Mouse (Mus musculus) midbrain, embryonic 14.5 days (tissue): Measurements from ENCODE around the gene Sema6d. TPM values are rescaled to one million over a fixed set of nuclear protein-coding genes. Genes with fewer than 3 reads are reported as not detected.
A peak's percentile ranks its signal among the peaks of the same experiment; 100 is the strongest.

ENCODE experiments used
- ATAC-seq: fragments of 200-750 bp; cut with Nextera tagmentation; 2 replicates; pipeline ENCODE4 v1.8.0; 2017; ENCODE audit warnings: moderate number of reproducible peaks, moderate library complexity; ENCODE audit not compliant: low FRiP score, low TSS enrichment
- DNase-seq: peaks from one replicate; pipeline ENCODE4 v3.0.0-alpha.2; 2015
- H3K27ac ChIP-seq: fragments of 300-500 bp; sonication (generic); replicated peaks from 2 replicates; pipeline ENCODE4 v1.5.1; 2014; ENCODE audit warnings: mild to moderate bottlenecking, low read depth, low read length, moderate library complexity
- H3K27me3 ChIP-seq: fragments of 300-500 bp; sonication (generic); 2 replicates; pipeline ENCODE4 v1.6.1; 2014; ENCODE audit warnings: low read length, control low read depth, mixed read lengths; ENCODE audit not compliant: control insufficient read depth, insufficient read depth
- H3K36me3 ChIP-seq: fragments of 300-500 bp; sonication (generic); 2 replicates; pipeline ENCODE4 v1.6.1; 2014; ENCODE audit warnings: low read length, control low read depth; ENCODE audit not compliant: control insufficient read depth, insufficient read depth
- H3K4me1 ChIP-seq: fragments of 300-500 bp; sonication (generic); 2 replicates; pipeline ENCODE4 v1.6.1; 2014; ENCODE audit warnings: mild to moderate bottlenecking, antibody characterized with exemption, low read length, control low read depth; ENCODE audit not compliant: control insufficient read depth, insufficient read depth
- H3K4me2 ChIP-seq: fragments of 300-500 bp; sonication (generic); 2 replicates; pipeline ENCODE4 v1.6.1; 2014; ENCODE audit warnings: mild to moderate bottlenecking, low read length, moderate library complexity
- H3K4me3 ChIP-seq: fragments of 300-500 bp; sonication (generic); replicated peaks from 2 replicates; pipeline ENCODE4 v1.5.1; 2014; ENCODE audit warnings: low read depth, low read length
- H3K9ac ChIP-seq: fragments of 300-500 bp; sonication (generic); replicated peaks from 2 replicates; pipeline ENCODE4 v1.6.1; 2014; ENCODE audit warnings: mild to moderate bottlenecking, low read length, moderate library complexity
- H3K9me3 ChIP-seq: fragments of 300-500 bp; sonication (generic); 2 replicates; pipeline ENCODE4 v1.6.1; 2016; ENCODE audit warnings: low read length, control low read depth, mixed read lengths; ENCODE audit not compliant: control insufficient read depth
- WGBS: fragments of 180-500 bp; shearing (Covaris S2); extraction: QIAGEN DNeasy Blood & Tissue Kit; methylation state at CpG from one replicate; pipeline ENCODE4 v1.1.7; 2014; 5-methylcytosine and 5-hydroxymethylcytosine counted together
- polyA plus RNA-seq: library from polyadenylated mRNA; unstranded; fragments of >200 nt; fragmentation: Nextera tagmentation; extraction: Ambion mirVana; gene quantifications from 2 replicates; pipeline ENCODE4 v1.2.1, GENCODE M21; 2014

The Sema6d gene
- polyA plus RNA-seq, 1 experiment from 2014 or later = 24.9 TPM

DNA sequence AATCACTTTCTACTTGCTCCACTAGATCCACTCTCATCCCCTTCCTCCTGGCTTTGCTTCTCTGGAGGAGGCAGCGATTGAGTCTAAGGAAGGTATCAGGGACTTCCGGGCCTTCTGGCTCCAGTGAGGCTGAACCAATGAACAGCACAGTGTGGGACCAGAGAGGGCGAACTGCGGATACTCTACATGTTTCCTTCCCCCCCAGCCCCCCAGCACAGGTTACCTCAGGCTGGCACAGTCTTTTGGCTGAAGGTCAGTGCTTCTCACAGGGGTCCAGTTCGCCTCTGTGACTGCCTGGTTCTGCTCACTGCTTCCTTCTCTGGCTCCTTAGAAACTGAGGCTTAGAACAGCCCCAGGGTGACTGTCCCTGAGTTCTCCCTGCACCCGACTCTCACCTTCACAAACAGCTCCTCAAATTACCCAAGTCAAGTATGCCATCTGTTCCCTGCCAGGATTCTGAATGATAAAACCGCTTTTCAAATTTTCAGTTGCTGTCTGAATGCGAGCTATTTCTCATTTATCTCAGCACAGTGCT is 512.7 kb downstream of the Sema6d start:
- no peaks in the 10 kb centered on the region for H3K9me3 ChIP-seq
- no peak overlapping the region for H3K27ac ChIP-seq
- H3K4me1 ChIP-seq = no peaks in the 10 kb centered on the region
- no peaks in the 10 kb centered on the region for H3K27me3 ChIP-seq
- H3K4me3 ChIP-seq = no peak overlapping the region
- 59% methylated on average over 8 of the region's 8 CpGs for WGBS
- no peak for ATAC-seq
- H3K9ac ChIP-seq = no peak overlapping the region
- H3K4me2 ChIP-seq = no peak overlapping the region
- no peak for DNase-seq
- no peaks in the 10 kb centered on the region for H3K36me3 ChIP-seq

DNA sequence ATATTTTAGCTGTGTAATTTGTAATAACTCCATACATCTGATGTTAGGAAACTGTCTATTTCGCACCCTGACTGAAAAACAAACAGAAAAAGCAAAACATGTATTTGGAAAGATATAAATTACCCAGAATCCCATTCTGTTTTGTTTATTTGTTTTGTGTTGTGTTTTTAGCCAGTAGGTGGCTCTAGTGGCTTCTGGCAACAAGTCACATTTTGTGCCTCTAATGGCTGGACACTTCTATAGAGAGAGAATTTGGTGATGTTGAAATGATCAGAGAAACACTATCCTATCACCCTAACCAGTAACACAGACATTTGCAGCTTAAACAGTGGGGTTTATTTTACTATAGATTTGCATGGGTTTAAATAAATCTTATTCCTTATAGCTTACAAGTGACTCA is 515.6 kb downstream of the Sema6d start:
- no peak overlapping the region for H3K4me3 ChIP-seq
- 0 out of 2 replicates have a peak, but pooled peaks cover 2% of the 10 kb centered on the region for H3K4me1 ChIP-seq
- no peak overlapping the region for H3K27ac ChIP-seq
- H3K9ac ChIP-seq = no peak overlapping the region
- no peak for ATAC-seq
- H3K36me3 ChIP-seq = no peaks in the 10 kb centered on the region
- no peaks in the 10 kb centered on the region for H3K9me3 ChIP-seq
- H3K27me3 ChIP-seq = no peaks in the 10 kb centered on the region; the same call in 1 of the 2 replicates
- no peak overlapping the region for H3K4me2 ChIP-seq
- DNase-seq = peak; percentile 54
- WGBS = 83% methylated on average over 1 of the region's 1 CpGs

DNA sequence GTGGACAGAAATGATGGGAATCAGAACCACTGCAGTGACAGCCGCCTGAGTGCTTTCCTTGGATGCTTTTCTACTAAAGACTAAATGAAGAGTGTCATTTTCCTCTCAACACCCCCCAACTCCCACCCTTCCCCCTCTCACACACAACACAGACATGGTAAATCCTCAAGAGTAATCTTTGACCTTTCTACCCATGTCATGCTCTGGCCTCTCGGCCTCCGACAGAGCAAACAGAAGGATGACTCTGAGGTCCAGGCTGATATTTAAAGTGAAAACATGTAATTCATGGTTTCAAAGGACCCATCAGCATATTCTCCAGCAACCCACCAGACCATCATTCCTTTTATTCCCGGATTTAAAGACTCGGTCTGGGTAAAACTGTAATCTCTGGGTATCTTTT is 518.2 kb downstream of the Sema6d start:
- Histone ChIP-seq H3K27me3 (no peaks in the 10 kb centered on the region; the same call in 1 of the 2 replicates), H3K9ac (no peak overlapping the region), H3K4me1 (peaks cover 19% of the 10 kb centered on the region; the same call in 1 of the 2 replicates), H3K9me3 (no peaks in the 10 kb centered on the region), H3K4me3 (no peak overlapping the region), H3K36me3 (no peaks in the 10 kb centered on the region), H3K27ac (no peak overlapping the region), H3K4me2 (no peak overlapping the region)
- no peak for ATAC-seq
- DNase-seq = no peak
- 40% methylated on average over 5 of the region's 5 CpGs for WGBS

DNA sequence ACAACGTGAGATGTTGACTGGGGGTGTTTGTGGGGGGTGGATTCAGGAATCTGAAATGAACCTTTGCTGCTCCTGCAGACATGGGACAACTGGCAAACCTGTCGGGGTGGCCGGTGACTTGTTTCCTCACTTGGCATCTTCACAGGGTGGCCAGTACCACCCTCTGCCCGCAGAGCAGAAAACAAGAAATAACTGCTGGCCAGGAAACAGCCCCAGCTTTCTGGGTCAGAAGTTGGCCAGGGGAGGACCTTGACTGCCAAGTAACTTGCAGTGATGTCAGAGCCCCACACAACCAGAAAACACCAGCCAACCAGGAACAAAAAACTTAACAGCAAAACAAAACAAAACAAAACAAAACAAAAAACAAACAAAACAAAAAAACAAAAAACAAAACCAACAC is 518.8 kb downstream of the Sema6d start:
- no peak for DNase-seq
- Histone ChIP-seq H3K27ac (no peak overlapping the region), H3K27me3 (no peaks in the 10 kb centered on the region; the same call in 1 of the 2 replicates), H3K36me3 (no peaks in the 10 kb centered on the region), H3K9ac (no peak overlapping the region), H3K4me3 (no peak overlapping the region), H3K4me2 (0 out of 2 replicates have a peak overlapping the region, but pooled peaks have one; percentile 99), H3K4me1 (peaks cover 19% of the 10 kb centered on the region; the same call in 1 of the 2 replicates), H3K9me3 (no peaks in the 10 kb centered on the region)
- ATAC-seq = no peak
- 75% methylated on average over 4 of the region's 4 CpGs for WGBS

DNA sequence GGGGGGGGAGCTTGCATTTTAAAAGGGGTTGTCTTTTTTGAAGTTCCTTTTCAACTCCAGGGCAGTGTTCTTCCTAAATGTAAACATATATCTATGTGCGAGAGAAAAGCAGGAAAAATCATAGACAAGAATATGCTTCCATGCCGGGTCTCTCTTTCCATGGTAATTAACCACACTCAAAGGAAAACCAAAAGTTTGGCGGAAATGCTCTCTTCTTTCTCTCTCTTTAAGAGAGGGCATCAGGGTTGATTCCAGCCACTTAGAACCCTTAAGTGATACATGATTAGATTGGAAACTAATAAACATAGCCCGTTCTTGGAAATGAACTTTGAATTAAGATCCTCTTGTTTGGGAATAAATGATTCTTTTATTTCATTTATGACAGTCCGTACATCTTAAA is 519.2 kb downstream of the Sema6d start:
- WGBS = 23% methylated on average over 5 of the region's 5 CpGs
- no peaks in the 10 kb centered on the region for H3K36me3 ChIP-seq
- no peaks in the 10 kb centered on the region for H3K9me3 ChIP-seq
- H3K9ac ChIP-seq = no peak overlapping the region
- ATAC-seq (no peak), DNase-seq (no peak)
- peaks cover 19% of the 10 kb centered on the region; the same call in 1 of the 2 replicates for H3K4me1 ChIP-seq
- H3K27ac ChIP-seq = no peak overlapping the region
- no peaks in the 10 kb centered on the region; the same call in 1 of the 2 replicates for H3K27me3 ChIP-seq
- peak overlapping the region; percentile 99 for H3K4me2 ChIP-seq
- peak overlapping the region; percentile 70 for H3K4me3 ChIP-seq

DNA sequence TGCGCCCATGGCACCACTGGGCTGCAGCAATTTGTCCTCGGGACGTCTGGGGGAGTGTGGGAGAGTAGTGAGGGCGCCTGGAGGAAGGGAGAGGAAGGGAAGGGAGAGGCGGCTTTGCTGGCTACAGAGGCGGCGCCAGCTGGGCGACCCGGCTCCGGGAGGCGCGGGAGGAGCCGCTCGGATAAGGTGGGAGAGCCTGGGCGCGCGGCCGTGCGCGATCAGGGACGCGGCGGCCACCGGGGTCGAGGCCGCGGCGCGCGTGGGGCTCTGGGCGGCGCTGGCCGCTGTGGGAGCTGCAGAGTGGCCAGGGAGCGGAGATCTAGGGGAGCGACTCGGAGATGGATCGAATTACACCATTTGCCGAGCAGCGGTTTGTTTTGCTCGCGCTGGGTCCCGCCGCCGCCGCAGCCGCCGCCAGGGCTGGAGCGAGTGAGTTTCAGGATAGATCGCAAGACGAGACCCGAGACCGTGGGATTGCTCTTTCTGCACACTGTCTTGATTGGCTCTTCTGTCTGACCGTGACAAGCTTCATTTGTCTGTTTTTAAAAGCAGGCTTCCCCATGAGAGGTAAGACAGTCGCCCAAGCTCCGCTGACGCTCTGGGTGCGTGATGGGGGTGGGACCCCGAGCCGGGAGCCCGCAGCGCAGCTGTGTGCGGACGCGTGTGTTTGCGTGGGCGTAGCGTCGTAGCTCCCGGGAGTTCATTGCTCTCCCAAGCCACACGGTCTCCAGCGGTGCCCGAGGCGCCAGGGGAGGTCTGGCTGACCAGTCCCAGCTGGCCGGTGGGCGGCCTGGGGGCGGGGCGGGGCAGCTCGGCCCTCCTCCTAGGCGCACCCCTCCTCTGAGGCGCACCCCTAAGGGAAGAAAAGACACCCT is 520.2 kb downstream of the Sema6d start:
- ATAC-seq (peak; percentile 79), DNase-seq (peak; percentile 82)
- WGBS = under 1% methylated on average over 79 of the region's 80 CpGs
- H3K4me2 ChIP-seq = peak overlapping the region; percentile 99
- no peaks in the 10 kb centered on the region for H3K36me3 ChIP-seq
- H3K27me3 ChIP-seq = no peaks in the 10 kb centered on the region; the same call in 1 of the 2 replicates
- H3K4me1 ChIP-seq = peaks cover 19% of the 10 kb centered on the region; the same call in 1 of the 2 replicates
- peak overlapping the region; percentile 70 for H3K4me3 ChIP-seq
- no peaks in the 10 kb centered on the region for H3K9me3 ChIP-seq
- peak overlapping the region; percentile 74 for H3K9ac ChIP-seq
- peak overlapping the region; percentile 89 for H3K27ac ChIP-seq

DNA sequence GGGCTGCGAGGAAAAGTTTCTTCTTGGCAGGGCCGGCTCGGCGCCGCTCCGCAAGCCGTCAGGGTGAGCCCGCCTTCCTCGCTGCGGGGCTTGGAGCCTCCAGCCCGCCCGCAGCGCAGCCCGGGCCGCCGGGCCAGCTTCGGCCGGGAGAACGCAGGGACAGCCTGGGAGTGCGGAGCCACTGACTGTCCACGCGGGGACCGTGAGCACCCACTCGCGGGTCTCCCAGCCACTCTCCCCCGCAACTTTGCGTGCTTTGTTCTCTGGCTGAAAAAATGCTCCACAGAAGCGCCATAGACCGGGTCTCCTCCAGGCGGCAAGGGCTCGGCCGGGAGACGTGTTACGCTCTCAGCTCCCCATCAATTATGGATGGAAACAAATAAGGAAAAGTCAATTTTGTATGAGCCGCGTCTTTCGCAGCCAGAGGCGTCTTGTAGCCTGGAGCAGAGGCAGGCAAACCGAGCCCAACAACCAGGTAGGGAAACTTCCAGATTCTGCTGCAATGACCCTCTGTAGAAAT is 520.9 kb downstream of the Sema6d start:
- H3K4me3 ChIP-seq = peak overlapping the region; percentile 70
- peak overlapping the region; percentile 89 for H3K27ac ChIP-seq
- peak overlapping the region; percentile 74 for H3K9ac ChIP-seq
- ATAC-seq (peak; percentile 48), DNase-seq (peak; percentile 73)
- H3K36me3 ChIP-seq = no peaks in the 10 kb centered on the region
- no peaks in the 10 kb centered on the region; the same call in 1 of the 2 replicates for H3K27me3 ChIP-seq
- H3K4me1 ChIP-seq = peaks cover 19% of the 10 kb centered on the region; the same call in 1 of the 2 replicates
- H3K4me2 ChIP-seq = peak overlapping the region; percentile 99
- WGBS = under 1% methylated on average over 39 of the region's 39 CpGs
- H3K9me3 ChIP-seq = no peaks in the 10 kb centered on the region

DNA sequence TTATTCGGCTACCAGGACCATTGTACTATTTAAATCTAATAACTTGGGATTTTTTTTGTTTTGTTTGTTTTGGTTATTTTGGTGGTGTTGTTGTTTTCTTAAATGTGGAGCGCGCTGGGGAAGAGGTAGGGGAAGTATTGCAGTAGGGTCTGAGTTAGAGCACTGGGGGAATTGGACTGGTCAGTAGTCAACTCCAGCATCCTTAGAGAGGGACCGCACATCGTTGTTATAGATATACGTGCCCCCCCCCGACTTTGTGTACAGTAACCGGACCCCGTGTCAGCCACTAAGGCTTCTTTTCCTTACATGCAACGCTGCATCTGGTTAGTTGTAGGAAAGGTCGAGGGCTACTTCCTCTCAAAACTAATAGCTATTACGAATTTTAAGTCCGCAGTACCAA is 521.5 kb downstream of the Sema6d start:
- Histone ChIP-seq H3K9me3 (no peaks in the 10 kb centered on the region), H3K4me2 (peak overlapping the region; percentile 99), H3K27ac (peak overlapping the region; percentile 89), H3K4me3 (peak overlapping the region; percentile 70), H3K4me1 (peaks cover 19% of the 10 kb centered on the region; the same call in 1 of the 2 replicates), H3K9ac (peak overlapping the region; percentile 74), H3K36me3 (no peaks in the 10 kb centered on the region), H3K27me3 (no peaks in the 10 kb centered on the region; the same call in 1 of the 2 replicates)
- ATAC-seq = no peak
- 24% methylated on average over 13 of the region's 13 CpGs for WGBS
- no peak for DNase-seq
